Mouse (Mus musculus) kidney, adult 2 months (tissue): ENCODE measurements around the gene Pvalb. TPM values are rescaled to one million over a fixed set of nuclear protein-coding genes. Genes with fewer than 3 reads are reported as not detected.

ENCODE experiments used
- DNase-seq: peaks from one replicate; pipeline ENCODE4 v3.0.0; 2021
- H3K27ac ChIP-seq: fragments of 200-500 bp; 2 replicates; pipeline ENCODE4 v1.5.1; 2012; ENCODE audit warnings: low read depth, low read length, control low read depth, inconsistent platforms; ENCODE audit not compliant: insufficient read depth
- H3K27me3 ChIP-seq: fragments of 200-500 bp; replicated peaks from 2 replicates; pipeline ENCODE4 v1.6.1; 2012; ENCODE audit warnings: mild to moderate bottlenecking, moderate library complexity, low read length, inconsistent platforms; ENCODE audit not compliant: control insufficient read depth, insufficient read depth
- H3K36me3 ChIP-seq: fragments of 200-500 bp; 2 replicates; pipeline ENCODE4 v1.6.1; 2012; ENCODE audit warnings: mild to moderate bottlenecking, moderate library complexity, low read length, inconsistent platforms; ENCODE audit not compliant: control insufficient read depth, insufficient read depth
- H3K4me1 ChIP-seq: fragments of 200-500 bp; 2 replicates; pipeline ENCODE4 v1.6.1; 2011; ENCODE audit warnings: low read length; ENCODE audit not compliant: control insufficient read depth, insufficient read depth
- H3K4me3 ChIP-seq: fragments of 200-500 bp; 2 replicates; pipeline ENCODE4 v1.5.1; 2011; ENCODE audit warnings: mild to moderate bottlenecking, low read depth, low read length, control low read depth; ENCODE audit not compliant: insufficient read depth
- CTCF ChIP-seq: fragments of 200-500 bp; conservative IDR thresholded peaks from 2 replicates; pipeline ENCODE4 v1.5.1; 2011; ENCODE audit warnings: low read depth, mild to moderate bottlenecking, control low read depth, low read length, moderate library complexity, mixed read lengths; ENCODE audit not compliant: insufficient read depth, insufficient read length
- POLR2A ChIP-seq: fragments of 200-500 bp; IDR thresholded peaks from one replicate; pipeline ENCODE4 v1.6.1; 2011; ENCODE audit warnings: low read depth, low read length, control low read depth
- WGBS: fragments of 180-500 bp; shearing (Covaris S2); methylation state at CpG from one replicate; pipeline ENCODE4 v1.1.7; 2018; 5-methylcytosine and 5-hydroxymethylcytosine counted together
- polyA plus RNA-seq: library from polyadenylated mRNA; depleted of rRNA; stranded (reverse); fragments of >200 nt; gene quantifications from 2 replicates; pipeline ENCODE4 v1.2.3, GENCODE M21; 2012

The Pvalb gene
- polyA plus RNA-seq, 1 experiment, result 53.3 TPM

DNA sequence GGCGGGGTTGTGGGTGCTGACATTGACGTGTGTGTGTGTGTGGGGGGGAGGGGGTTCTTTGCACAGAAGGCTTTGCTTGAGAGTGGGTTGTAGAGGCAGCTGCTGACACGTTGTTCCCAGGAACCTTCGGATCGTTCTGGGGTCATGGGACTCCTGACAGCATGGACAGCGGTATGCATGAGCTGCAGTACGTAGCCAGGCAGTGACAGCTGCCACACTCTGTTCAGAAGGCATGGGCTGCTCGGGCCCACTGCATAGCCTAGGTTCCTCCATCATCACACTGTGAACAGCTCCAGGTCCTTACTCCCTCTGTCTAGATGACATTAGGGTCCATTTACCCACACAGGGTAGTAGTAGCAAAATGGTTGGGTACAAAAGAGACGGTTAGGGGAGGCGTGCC lies 28.9 kb downstream of the Pvalb start:
- H3K36me3 ChIP-seq, result no peaks in the 10 kb centered on the region
- H3K27me3 ChIP-seq, result no peaks in the 10 kb centered on the region
- H3K4me3 ChIP-seq, result no peak overlapping the region
- H3K4me1 ChIP-seq, result peaks cover 4% of the 10 kb centered on the region; the same call in 1 of the 2 replicates
- no peak for DNase-seq
- no peak overlapping the region for H3K27ac ChIP-seq
- no peak for TF ChIP-seq POLR2A
- no peak for TF ChIP-seq CTCF
- 48% methylated on average over 10 of the region's 10 CpGs for WGBS

DNA sequence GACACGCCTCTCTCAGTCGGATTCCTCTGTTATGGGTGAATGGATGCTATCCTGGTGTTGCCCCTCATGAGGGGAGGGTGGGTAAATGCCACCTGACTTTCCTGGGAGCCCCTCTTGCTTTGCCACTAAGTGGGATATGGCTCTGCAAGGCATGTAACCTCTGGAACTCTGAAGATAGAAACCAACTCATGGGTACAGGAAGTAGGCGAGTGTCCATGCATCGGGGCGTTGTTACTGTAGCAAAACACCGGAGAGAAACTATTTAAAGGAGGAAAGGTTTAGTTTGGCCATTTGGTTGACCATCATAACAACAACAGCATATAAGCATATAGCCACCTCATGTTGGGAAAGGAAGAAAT lies 31.3 kb downstream of the Pvalb start:
- WGBS, result 67% methylated on average over 6 of the region's 6 CpGs
- Histone ChIP-seq H3K4me1 (peaks cover 4% of the 10 kb centered on the region; the same call in 1 of the 2 replicates), H3K27ac (no peak overlapping the region), H3K36me3 (no peaks in the 10 kb centered on the region), H3K4me3 (peak overlapping the region; percentile 47; the same call in 1 of the 2 replicates), H3K27me3 (no peaks in the 10 kb centered on the region)
- DNase-seq, result no peak
- TF ChIP-seq POLR2A (no peak), CTCF (no peak)

DNA sequence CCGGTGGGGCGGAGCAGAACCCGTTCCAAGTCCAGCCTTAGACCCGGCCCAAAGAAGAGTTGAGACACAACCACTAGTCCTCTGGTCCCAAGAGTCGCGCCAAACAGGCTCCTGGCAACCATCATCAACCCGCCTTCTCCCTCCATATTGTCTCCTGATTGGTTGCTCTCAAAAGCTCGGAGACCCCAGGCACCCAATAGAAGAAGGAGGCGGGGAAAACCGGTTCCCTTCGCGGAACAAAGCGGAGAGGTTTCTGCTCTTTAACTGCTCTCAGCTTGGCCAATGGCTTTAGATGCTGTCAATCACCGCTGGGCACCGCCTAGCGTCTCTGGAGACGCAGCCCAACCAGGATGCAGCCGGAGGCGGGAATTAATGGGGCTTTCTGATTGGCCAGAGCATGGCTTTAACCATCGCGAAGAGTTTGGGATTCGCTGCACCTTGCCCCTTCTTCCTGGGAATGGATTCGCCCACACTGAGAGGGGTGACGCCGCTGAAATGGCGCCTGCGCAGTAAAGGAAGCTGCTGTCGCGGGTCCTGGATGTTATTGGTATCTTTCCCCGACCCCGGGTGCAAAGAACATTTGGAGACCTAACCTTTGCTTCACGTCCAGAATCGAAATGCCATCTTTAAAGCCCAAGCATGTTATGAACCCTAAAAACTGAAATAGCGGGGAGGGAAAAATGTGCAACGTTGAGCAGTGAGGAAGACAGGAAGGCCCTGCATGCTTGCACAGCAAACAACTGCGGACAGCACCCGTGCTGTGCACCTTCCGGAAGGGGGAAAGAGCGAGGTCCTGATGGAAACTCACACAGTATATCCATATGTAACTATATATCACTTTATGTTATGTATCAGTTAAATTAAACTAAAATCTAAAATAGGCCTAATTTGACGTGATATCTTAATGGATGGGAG lies 32.0 kb downstream of the Pvalb start, which contains the start of gene Ift27:
Gene Ift27 (minus strand): TSS at position 136 of the 915 bp plus-strand sequence.
- Histone ChIP-seq H3K4me1 (peaks cover 4% of the 10 kb centered on the region; the same call in 1 of the 2 replicates), H3K36me3 (no peaks in the 10 kb centered on the region), H3K27ac (peak within 1 kb of the TSS; percentile 66; the same call in 1 of the 2 replicates), H3K27me3 (no peaks in the 10 kb centered on the region), H3K4me3 (peak within 1 kb of the TSS; percentile 61)
- DNase-seq, result peak; percentile 100
- under 1% methylated on average over 40 of the region's 40 CpGs for WGBS
- TF ChIP-seq CTCF (no peak), POLR2A (peak; percentile 23)

DNA sequence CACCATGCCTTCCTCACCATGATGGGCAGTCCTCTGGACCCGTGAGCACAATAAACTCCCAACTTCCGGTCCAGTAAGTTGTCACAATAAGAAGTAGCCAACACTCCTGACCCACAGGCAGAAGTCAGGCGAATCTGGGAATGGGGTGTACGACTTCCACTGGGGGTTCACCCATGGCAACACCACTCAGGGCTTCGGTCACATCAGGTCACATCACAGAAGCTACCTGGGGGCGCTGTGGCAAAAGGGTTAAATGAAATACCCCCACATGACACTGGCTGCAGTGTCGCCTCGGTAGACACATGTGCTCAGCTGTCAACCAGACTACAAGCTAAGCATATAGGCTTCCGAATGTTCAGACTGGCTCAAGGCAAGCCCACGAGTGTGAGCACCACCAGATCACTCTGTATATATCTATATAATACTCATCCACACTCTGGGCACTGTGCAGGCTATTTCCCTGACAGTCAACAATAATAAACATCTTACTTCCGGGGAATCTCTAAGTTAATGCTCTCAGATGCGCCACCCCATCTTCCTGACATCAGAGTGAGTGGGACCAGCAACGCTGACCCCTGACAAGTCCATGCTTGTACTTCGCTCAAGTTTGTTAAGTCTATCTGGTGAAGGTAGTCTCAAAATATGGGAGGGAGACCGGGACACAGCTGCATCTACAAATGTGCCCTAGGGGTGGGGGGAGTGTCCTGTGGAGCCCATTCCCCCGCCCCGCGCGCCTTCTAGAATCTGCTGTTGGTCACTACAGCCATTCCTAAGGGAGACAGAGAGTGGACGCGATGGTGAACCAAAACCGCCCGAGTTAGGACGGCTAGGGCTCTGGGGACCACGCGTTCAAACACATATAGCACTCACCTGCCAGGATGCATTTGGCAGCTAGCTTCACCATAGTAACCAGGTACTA lies 33.0 kb downstream of the Pvalb start:
- no peak overlapping the region for H3K27ac ChIP-seq

DNA sequence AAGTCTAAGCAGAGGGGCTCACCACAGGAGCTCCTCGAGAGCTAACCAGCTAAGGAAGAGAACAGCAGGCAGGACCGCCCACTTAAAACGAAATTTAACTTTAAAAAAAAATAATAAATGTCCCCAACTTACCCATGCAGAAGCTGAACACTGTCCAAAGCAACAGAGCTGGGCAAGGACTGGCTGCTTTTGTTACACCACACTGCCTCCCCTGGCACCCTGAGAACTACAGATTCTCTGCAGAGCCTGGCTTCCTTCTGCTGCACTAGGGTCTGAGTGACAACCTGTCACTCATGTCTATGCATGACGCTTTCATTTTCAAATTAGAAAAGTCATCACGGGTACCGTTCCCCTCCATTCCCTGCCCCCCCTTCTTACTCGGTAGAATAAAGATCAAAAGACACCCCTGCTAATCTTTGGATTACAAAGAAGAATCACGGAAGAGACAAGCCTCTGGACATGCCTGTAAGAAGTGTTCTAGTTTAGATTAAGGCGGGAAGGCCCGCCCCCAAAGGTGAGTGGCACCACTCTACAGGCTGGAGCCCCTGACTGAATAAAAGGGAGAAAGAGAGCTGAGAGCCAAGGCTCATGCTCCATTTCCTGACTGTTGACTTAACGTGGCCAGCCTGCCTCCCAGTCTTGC lies 33.8 kb downstream of the Pvalb start:
- Histone ChIP-seq H3K27me3 (no peaks in the 10 kb centered on the region), H3K27ac (no peak overlapping the region), H3K4me3 (no peak overlapping the region), H3K36me3 (no peaks in the 10 kb centered on the region), H3K4me1 (peaks cover 4% of the 10 kb centered on the region; the same call in 1 of the 2 replicates)
- 75% methylated on average over 11 of the region's 11 CpGs for WGBS
- TF ChIP-seq CTCF, result no peak
- no peak for TF ChIP-seq POLR2A
- DNase-seq, result no peak

More for the DNA sequence above, 33.0 kb downstream of the Pvalb start:
- H3K36me3 ChIP-seq, result no peaks in the 10 kb centered on the region
- no peaks in the 10 kb centered on the region for H3K27me3 ChIP-seq
- peak; percentile 1 for DNase-seq
- H3K4me1 ChIP-seq, result peaks cover 4% of the 10 kb centered on the region; the same call in 1 of the 2 replicates
- 24% methylated on average over 26 of the region's 26 CpGs for WGBS
- peak overlapping the region; percentile 61 for H3K4me3 ChIP-seq
- TF ChIP-seq POLR2A (no peak), CTCF (no peak)

DNA sequence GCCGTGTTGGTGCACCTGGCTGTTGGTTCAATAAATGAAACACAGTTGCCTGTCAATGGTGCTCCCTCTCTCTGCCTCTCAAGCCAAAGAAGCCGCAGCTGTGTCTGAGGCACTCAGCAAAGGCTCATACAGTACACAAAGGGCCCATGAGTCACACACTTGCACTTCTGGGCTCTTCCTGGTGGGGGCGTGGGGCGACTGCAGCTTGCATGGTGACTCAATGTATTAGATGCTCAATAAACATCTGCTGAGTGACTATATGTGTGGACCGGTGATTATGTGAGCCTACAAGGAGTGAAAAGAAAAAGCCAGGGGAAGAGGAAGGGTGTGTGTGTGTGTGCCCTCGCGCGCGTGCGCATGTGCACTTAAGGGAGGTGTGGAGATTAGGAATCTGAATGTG lies 34.5 kb downstream of the Pvalb start:
- no peak overlapping the region for H3K4me3 ChIP-seq
- no peak for DNase-seq
- TF ChIP-seq POLR2A (no peak), CTCF (no peak)
- peaks cover 4% of the 10 kb centered on the region; the same call in 1 of the 2 replicates for H3K4me1 ChIP-seq
- H3K36me3 ChIP-seq, result no peaks in the 10 kb centered on the region
- WGBS, result 92% methylated on average over 10 of the region's 10 CpGs
- H3K27me3 ChIP-seq, result no peaks in the 10 kb centered on the region
- no peak overlapping the region for H3K27ac ChIP-seq
